Mouse (Mus musculus) monocyte, adult 5-6 weeks (primary cell): Measurements from ENCODE around the gene Slc6a18. TPM values are rescaled to one million over a fixed set of nuclear protein-coding genes. Genes with fewer than 3 reads are reported as not detected.
"Not testable (repeated sequence)": the region's sequence is repeated elsewhere in the genome, so short reads cannot be mapped to it uniquely, and the experiment has no call there.

ENCODE experiments used
- ATAC-seq: fragments of 153-309, 156-312 bp; replicated peaks from 2 replicates; pipeline ENCODE4 v1.8.0; 2017; ENCODE audit warnings: mild to moderate bottlenecking; ENCODE audit not compliant: low TSS enrichment, insufficient number of reproducible peaks, severe bottlenecking, poor library complexity, low FRiP score
- total RNA-seq: library from RNA; stranded (forward); fragments of 200-1000, 200-491, 200-594 nt; gene quantifications from 3 replicates; pipeline ENCODE4 v1.2.3, GENCODE M21; 2017

Gene Slc6a18
- total RNA-seq = not detected in 3 replicates

DNA sequence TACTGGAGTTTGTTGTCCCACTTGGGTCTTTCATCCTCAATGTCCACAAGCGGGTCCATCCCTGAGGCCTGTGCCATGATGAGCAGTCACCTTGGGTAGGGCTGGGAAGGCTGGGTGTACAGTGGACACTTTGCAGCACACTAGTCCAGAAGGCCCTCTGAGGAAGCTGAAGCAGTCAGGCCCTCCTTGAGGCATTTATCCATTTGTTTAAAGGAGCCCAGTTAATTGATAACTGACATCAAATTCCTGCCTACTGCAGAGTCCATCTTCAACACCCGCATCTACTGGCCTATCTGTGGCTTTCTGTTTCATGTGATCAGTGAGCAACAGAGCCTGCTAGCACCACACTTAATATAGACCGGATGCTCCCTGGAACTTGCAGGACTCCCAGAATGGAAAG, at the start of gene Slc6a18:
Gene Slc6a18 (minus strand): TSS at position 171 of the 400 bp plus-strand sequence.
- no peak for ATAC-seq

DNA sequence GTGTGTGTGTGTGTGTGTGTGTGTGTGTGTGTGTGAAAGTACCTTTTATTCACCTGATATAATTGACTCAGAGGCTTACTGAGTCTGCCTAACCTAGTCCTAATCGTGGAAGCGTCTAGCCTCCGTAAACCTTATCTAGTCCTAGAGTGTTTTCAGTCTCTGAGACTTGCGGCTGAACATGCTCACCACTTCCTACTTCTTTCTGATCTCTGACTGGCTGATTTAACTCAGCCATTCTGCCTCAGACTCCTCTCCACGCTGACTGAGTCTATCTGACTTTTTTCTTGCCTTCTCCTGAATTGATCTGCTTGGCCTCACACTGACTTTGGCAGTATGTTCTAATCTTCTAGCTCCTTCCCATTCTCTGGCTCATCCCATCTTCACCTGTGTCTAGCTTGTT, 47.5 kb upstream of the Slc6a18 start:
- ATAC-seq = 0 out of 2 replicates have a peak, but pooled peaks have one; percentile 24

DNA sequence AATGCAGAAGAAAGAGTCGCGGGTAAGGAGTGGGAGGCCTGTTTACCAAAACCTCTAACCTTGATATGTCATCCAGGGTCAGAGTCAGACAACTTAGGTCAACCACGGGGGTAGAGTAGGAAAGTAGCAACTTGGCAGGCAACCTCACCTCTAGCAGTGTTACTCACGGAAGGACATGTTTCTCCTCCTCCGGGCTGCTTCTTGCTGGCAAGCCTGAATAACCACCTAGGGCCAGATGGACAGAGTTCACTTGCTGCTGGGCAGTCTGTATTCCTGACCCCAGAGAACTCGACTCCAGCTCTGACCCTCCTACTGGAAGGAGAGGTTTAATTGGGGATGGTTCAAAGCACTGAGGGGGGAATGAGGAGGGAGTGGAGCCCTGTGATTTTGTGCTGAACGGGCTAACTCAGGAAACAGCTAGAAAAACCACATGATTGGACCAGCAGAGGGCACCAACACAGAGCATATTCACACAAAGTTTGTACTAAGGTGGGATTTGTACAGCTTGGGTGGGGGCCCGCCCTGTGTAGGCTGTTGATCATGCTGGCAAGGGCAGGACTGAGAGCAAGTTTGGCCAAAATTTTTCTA, 45.4 kb upstream of the Slc6a18 start:
- no peak for ATAC-seq

DNA sequence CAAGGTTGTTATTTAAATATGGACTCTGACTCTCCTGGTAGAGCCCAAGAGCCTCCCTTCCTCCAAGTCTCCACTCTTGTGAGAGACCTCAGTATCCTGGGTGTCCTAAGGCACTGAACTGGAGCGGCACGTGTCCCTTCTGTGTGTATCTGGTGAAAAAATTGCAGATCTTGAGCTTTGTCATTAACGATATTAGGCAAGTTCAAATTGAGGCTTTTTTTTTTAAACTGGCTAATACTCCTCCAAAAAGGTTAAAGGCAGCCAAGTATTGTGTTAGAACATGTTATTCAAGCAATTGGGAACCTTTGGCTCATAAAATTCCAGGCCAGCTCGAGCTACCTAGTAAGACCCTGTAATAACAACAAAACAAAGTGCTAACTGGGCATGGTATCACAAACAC, 42.4 kb upstream of the Slc6a18 start:
- ATAC-seq = no peak

DNA sequence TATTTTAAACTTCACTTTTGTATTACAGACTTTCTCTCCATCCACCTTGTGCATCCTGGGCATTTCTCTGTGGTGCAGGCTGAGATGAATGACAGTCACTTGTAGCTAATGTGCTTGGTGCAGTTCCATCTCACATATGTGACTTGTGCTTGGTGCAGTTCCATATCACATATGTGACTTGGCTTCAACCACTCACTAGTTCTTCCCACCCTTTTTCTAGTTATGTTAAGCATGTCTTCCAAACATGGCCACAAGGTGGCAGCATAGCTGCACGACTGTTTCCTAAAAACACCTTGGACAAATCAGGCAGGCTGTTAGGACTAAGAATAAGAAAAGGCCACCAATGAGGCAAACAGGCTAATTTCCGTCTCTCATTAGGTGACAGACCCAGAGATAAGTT, 40.4 kb upstream of the Slc6a18 start:
- peak; percentile 61 for ATAC-seq

DNA sequence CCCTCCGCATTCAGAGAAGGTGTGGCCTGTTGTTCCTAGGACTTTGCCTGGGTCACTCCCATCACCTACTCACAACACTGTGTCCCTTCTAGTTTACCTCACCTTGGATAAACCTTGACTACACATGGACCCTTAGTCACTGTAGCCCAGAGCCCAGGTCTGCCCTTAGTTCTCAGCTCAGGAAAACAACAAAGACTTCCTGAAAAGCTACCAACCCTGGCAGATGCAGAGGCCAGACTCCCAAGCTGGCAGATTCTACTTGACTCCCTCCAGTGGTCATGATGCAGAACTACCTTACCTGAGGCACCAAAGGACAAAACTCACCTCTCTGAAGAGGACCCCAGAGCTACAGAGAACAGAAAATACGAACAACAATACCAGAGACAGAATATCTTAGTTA, 36.2 kb upstream of the Slc6a18 start:
- ATAC-seq = no peak

DNA sequence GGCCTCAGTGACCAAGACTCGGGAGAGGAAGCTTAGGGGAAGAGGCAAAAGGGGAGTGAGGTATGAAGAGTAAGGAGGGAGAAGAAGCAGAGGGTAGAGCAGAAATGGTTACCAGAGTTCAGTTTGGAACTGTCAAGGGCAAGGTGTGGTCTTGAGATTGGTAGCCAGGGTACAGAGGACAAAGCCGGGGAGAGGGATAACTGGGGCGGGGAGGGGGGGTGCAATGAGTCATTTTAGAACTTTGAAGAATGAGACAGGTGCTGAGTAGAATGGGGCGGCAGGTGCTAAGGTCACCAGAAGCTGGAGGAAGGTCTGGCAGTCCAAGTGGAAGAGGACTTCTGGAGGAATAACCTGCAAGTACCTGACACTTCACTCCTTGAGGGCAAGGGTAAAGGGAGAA, 35.4 kb upstream of the Slc6a18 start:
- ATAC-seq = no peak

DNA sequence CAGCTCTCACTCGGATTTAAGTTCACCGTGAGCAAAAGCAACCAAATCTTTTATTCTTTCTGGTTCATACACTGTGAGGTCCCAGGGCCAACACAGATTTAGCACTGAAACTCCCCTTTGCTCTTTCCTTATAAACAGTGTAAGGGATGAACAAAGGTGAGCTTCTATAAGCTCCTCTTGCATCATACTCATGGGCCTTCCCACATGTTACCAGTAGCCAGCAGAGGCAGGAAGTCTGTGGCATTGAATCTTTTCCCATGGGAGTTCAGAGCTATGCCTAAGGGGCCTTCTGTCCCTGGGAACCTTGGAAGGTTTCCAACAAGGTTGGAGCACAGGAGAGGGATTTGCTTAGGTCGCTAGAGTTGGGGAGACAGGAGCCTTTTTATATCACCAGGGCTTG, 34.4 kb upstream of the Slc6a18 start:
- no peak for ATAC-seq

DNA sequence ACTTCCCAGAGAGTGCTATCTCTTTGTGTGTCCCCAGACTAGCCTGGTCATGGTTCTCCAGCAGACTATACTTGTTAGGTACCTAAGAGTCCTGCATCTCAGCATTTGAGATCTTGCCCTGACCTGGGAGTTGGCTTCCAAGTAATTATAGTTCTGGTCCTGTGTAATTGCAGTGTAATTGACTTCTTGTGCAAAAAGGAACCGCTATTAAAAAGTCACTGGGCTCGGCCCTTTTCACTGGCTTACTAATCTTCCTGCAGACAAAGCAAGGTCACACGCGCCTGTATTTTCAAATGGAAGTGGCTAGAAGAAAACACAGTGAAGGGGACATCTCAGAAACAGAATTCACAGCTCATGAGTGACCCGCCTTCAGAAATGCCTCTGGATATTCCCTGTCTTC, 34.0 kb upstream of the Slc6a18 start:
- no peak for ATAC-seq

DNA sequence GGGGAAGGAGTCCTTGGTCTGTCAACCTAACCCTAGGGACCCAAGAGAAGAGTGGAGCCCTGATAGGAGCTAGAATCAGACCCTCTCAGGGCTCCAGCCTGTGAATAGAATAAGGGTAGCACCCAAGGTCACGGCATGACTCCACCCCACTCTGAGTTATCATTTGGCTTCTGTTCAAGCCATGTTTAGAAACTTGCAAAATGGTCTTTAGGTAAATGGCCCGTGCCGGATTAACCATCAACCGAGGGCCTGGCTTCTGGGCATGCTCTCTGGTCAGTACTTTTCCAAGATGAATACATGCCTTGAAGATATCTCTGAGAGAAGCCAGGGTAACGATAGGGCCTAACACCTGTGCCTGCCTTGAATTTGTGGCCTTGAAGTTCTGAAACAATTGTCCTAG, 33.4 kb upstream of the Slc6a18 start:
- no peak for ATAC-seq

DNA sequence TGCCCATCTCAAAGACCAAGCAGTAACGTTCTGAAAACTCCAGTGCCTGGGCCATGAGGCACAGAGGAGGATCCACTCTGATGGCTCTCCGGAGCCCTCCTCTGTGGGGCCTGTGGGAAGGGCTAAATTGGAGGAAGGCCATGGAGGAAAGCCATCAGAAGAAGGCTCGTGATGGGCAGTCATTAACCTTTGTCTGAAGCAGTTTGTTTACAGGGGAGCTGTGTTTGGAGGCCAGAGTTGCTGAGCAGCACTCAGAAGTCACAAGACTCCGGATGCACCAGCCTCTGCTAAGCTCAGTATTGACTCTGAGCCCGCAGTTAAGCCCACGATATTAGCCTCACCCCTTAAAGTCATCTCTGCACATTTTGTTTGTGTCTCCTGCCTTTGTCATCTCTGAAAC, 31.7 kb upstream of the Slc6a18 start:
- no peak for ATAC-seq

DNA sequence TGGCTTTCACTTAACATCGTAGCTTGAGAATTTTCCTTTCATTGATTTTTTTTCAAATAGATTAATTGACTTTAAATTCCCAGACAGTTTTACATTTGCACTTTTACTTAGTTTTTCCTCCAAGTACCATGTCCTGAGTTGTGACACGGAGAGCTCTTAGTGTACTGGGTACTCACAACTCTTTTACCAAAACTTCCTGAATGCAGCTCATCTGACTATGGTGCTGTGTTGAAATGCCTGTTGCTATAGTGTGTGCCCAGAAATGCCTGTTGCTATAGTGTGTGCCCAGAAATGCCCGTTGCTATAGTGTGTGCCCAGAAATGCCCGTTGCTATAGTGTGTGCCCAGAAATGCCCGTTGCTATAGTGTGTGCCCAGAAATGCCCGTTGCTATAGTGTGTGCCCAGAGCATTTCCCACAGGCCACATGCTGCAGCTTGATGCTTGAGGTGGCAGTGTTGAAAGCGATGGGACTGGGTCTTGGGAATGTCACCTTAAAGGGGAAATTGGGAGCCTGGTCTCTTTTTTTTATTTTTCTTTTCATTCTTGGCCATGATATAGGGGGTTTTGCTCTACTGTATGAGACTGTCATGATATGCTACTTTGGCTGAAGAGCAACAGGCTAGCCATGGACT, 27.0 kb upstream of the Slc6a18 start, which contains the start of gene Slc6a19:
Gene Slc6a19 (minus strand): TSS at position 172 of the 632 bp plus-strand sequence.
- no peak for ATAC-seq

DNA sequence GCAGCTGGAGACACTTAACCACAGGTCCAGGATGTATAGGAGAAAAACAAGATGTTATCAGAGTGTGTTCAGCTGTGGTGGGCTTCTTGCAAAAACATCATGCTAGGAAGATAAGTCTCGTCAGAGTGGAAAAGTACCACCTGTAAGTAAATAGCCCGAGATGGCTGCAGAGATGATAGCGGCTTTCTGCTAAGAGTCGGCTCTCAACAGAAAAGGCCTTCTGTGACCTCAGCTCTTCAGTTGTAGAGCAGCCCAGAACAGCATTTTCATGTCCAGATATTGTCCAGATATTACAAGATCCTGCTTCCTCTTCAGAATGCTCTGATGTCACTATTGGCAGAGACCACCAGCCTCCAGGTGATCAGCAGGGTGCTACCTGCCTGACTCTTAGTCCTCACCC, 25.7 kb upstream of the Slc6a18 start:
- not testable (repeated sequence) for ATAC-seq

DNA sequence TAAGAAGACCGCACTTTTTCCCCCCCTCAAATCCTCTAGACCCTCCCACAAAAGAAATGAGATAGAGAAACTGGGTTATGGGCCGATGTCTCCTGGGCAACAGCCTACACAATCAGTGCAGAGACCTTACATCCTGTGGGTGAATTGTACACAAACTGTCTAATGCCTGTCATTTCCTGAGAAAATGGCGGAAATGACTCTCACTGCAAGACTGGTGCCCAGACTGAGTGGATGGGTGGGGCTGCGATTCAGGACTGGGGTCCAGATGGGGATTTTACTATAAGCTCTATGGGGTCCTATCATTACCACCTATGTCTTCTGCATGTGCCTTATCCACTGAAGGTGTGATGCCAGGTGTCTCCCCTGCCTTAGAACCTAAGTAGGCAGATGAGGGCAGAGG, 25.0 kb upstream of the Slc6a18 start:
- ATAC-seq = no peak

DNA sequence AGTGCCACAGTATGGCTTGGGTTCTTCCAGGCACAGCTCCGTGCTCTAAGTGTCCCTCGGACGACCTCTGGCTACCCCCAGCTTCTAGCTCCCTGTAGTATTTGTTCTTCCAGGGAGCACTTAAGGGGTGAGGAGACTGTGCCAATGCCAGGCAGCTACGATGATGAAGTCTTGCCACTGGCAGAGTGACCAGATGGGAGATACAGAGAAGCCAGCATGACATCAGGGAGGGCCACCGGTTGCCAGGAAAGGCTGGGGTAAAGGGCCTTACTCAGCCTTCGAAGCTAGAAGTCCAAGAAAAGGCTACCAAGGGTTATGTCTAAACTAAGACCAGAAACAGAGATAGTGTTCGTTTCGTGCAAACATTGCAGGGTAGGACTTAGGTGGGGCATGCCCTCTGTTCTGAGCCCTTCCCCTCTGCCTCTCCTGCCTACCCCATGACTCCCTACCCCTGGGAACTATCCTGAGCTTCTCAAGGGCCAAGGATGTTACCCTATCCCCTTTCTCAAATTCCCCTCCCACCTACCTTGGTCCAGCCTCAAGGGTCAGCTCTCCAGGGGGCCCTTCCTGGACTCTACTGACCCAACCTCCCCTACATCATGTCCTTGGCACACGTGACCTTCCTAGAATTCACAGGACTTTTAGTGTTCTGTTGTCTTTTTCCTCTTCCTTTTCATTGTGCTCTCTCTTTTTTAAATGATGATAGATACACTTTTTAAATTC, 23.5 kb upstream of the Slc6a18 start:
- ATAC-seq = no peak

DNA sequence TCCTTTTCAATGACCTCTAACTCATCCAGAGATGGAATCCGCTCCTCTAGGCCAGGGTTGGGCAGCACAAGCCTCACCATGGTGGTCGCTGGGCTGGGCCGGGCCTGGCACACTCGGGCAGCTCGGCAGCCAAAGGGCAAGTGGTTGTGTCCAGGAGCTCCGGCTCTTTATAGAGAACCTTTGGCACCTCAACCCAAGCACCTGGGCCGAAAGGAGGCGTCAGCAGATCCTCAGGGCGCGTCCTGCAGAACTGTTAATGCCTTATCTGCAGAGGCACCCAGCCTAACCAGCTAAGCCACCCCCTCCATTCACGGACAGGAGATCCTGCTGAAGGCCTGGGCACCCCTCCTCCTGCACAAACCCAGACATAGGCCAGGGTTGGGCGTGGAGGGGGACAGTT, 22.7 kb upstream of the Slc6a18 start:
- ATAC-seq = no peak

DNA sequence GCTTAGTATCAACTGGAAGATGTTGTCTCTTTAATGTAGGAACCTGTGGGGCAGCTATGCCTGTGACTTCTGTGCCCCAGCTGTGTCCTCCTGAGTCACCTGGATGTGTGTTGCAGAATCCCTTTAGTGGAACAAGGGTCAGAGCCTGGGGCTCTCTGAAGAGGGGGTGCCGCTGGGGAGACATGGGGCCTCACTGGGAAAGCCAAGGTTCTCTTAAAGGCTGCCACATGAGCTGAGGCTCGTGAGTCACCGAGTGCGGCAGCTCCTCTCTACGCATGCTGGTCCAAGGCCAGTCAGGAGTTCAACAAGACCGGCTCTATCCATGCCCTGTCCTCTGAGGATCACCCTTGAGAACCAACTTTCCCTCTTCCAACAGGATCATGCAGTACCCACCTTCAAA, 21.9 kb upstream of the Slc6a18 start:
- ATAC-seq = no peak

DNA sequence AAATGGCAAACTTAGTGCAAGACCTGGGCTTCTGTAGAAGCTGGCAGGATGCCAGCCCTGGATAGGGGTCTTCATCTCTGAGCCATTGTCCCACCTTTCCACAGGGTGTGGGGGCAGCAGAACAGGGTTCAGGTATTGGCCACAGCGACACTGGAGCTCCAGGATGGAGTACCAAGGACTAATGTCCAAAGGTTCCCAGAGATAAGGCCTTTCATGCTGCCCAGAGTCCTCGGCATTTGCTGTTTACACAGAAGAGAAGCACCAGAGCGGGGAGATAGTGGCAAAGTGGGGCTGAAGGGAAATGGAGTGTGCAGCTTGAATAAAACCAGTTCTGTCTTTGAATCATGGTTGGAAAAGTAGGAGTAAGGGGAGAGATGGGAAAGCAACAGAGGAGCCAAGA, 18.7 kb upstream of the Slc6a18 start:
- ATAC-seq = no peak

DNA sequence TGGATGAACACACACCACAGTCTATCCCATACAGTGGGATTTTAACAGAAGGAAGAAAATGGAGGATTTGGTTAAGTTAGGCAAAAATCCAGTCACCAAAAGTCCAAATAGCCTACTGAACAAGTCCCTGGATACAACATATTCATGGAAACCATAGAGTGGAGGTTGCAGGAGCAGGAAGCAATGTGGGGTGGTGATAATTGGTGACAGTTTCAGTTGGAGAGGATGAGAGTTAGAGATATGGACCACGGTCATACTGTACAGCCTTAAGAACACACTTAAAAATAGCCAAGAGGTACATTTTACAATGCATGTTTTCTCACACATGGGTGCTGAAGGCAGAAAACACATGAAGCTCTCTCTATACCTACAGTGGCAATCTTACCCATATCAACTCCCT, 17.1 kb upstream of the Slc6a18 start:
- ATAC-seq = no peak

DNA sequence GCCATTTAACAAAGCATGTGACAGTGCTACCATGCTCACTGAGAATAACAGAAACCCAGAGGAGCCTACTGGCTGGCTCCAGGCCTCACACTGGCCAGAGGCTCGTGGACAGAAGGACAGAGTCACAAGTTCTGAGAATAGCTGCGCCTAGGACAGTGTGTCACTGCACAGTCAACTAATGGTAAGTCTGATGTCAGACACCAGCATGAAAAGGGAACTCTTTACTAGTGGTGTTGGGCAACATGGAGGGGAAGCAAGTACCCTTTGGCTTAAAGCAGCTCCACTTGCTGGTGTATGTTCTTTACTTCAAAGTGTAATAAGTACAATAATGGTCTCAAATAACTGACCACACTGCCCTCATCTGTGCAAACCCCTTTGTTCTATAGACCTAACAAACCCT, 15.5 kb upstream of the Slc6a18 start:
- no peak for ATAC-seq
